Mouse (Mus musculus): ENCODE measurements around the gene Krt12. TPM values are rescaled to one million over a fixed set of nuclear protein-coding genes. Genes with fewer than 3 reads are reported as not detected.

Krt12 gene
- not detected in 2 replicates for polyA plus RNA-seq (2014; fragmentation: Nextera tagmentation; extraction: Ambion mirVana)

GRCm38 (mm10) chr11:99422159-99422558 is at the start of gene Krt12:
Gene Krt12 (minus strand): TSS chr11:99422259.
- WGBS = 69% methylated on average over 10 of the region's 10 CpGs
- TF ChIP-seq CTCF (IDR thresholded peaks at IDR 0.05; ENCODE audit: low read depth) = no peak
- no peak for ATAC-seq (ENCODE audit: insufficient read depth)

GRCm38 (mm10) chr11:99469228-99469627 is 47.2 kb upstream of the Krt12 start:
- Histone ChIP-seq H3K4me1 (ENCODE audit: insufficient read depth) (peaks cover 10% of the 10 kb centered on the region; the same call in 1 of the 2 replicates), H3K36me3 (ENCODE audit: insufficient read depth) (no peaks in the 10 kb centered on the region), H3K9me3 (ENCODE audit: low read depth, low read length) (no peaks in the 10 kb centered on the region), H3K27ac (ENCODE audit: low read depth) (peak overlapping the region; percentile 54), H3K9ac (no peak overlapping the region), H3K27me3 (ENCODE audit: insufficient read depth, low read length) (no peaks in the 10 kb centered on the region), H3K4me2 (no peak overlapping the region), H3K4me3 (ENCODE audit: low read depth, low read length) (no peak overlapping the region)
- WGBS = 26% methylated on average over 4 of the region's 4 CpGs
- DNase-seq (no peak), ATAC-seq (ENCODE audit: insufficient read depth) (no peak)
- TF ChIP-seq CTCF (IDR thresholded peaks at IDR 0.05; ENCODE audit: low read depth) = no peak

More at GRCm38 (mm10) chr11:99422159-99422558, at the start of gene Krt12:
- no peak within 1 kb of the TSS for H3K27ac ChIP-seq (ENCODE audit: low read depth)
- H3K4me2 ChIP-seq = no peak within 1 kb of the TSS
- H3K4me3 ChIP-seq (ENCODE audit: low read depth, low read length) = no peak within 1 kb of the TSS
- no peaks in the 10 kb centered on the region for H3K4me1 ChIP-seq (ENCODE audit: insufficient read depth)
- no peaks in the 10 kb centered on the region for H3K9me3 ChIP-seq (ENCODE audit: low read depth, low read length)
- no peaks in the 10 kb centered on the region for H3K36me3 ChIP-seq (ENCODE audit: insufficient read depth)
- DNase-seq = no peak
- no peaks in the 10 kb centered on the region for H3K27me3 ChIP-seq (ENCODE audit: insufficient read depth, low read length)
- H3K9ac ChIP-seq = no peak within 1 kb of the TSS

- Histone ChIP-seq H3K4me3 (ENCODE audit: low read depth, low read length) (no peak overlapping the region), H3K4me2 (no peak overlapping the region), H3K36me3 (ENCODE audit: insufficient read depth) (no peaks in the 10 kb centered on the region), H3K27me3 (ENCODE audit: insufficient read depth, low read length) (no peaks in the 10 kb centered on the region), H3K4me1 (ENCODE audit: insufficient read depth) (peaks cover 10% of the 10 kb centered on the region; the same call in 1 of the 2 replicates), H3K27ac (ENCODE audit: low read depth) (peak overlapping the region; percentile 54), H3K9me3 (ENCODE audit: low read depth, low read length) (no peaks in the 10 kb centered on the region), H3K9ac (no peak overlapping the region)
- DNase-seq = peak; percentile 36
- WGBS = 55% methylated on average over 11 of the region's 11 CpGs
- no peak for TF ChIP-seq CTCF (IDR thresholded peaks at IDR 0.05; ENCODE audit: low read depth)
- 0 out of 2 replicates have a peak, but pooled peaks have one; percentile 32 for ATAC-seq (ENCODE audit: insufficient read depth)
Measured at GRCm38 (mm10) chr11:99468566-99468965, 46.5 kb upstream of the Krt12 start.

- no peaks in the 10 kb centered on the region for H3K9me3 ChIP-seq (ENCODE audit: low read depth, low read length)
- H3K27ac ChIP-seq (ENCODE audit: low read depth) = peak overlapping the region; percentile 70
- ATAC-seq (ENCODE audit: insufficient read depth) (no peak), DNase-seq (peak; percentile 56)
- no peak overlapping the region for H3K9ac ChIP-seq
- H3K36me3 ChIP-seq (ENCODE audit: insufficient read depth) = no peaks in the 10 kb centered on the region
- no peak overlapping the region for H3K4me3 ChIP-seq (ENCODE audit: low read depth, low read length)
- no peak for TF ChIP-seq CTCF (IDR thresholded peaks at IDR 0.05; ENCODE audit: low read depth)
- H3K27me3 ChIP-seq (ENCODE audit: insufficient read depth, low read length) = no peaks in the 10 kb centered on the region
- no peak overlapping the region for H3K4me2 ChIP-seq
- WGBS = 3% methylated on average over 7 of the region's 7 CpGs
- H3K4me1 ChIP-seq (ENCODE audit: insufficient read depth) = peaks cover 10% of the 10 kb centered on the region; the same call in 1 of the 2 replicates
Measured at GRCm38 (mm10) chr11:99466316-99466715, 44.3 kb upstream of the Krt12 start.

- no peak overlapping the region for H3K4me2 ChIP-seq
- ATAC-seq (ENCODE audit: insufficient read depth) (0 out of 2 replicates have a peak, but pooled peaks have one; percentile 10), DNase-seq (peak; percentile 92)
- WGBS = 3% methylated on average over 5 of the region's 5 CpGs
- H3K4me1 ChIP-seq (ENCODE audit: insufficient read depth) = peaks cover 10% of the 10 kb centered on the region; the same call in 1 of the 2 replicates
- H3K36me3 ChIP-seq (ENCODE audit: insufficient read depth) = no peaks in the 10 kb centered on the region
- no peak overlapping the region for H3K4me3 ChIP-seq (ENCODE audit: low read depth, low read length)
- H3K9ac ChIP-seq = no peak overlapping the region
- H3K27ac ChIP-seq (ENCODE audit: low read depth) = no peak overlapping the region
- peak; percentile 83 for TF ChIP-seq CTCF (IDR thresholded peaks at IDR 0.05; ENCODE audit: low read depth)
- H3K9me3 ChIP-seq (ENCODE audit: low read depth, low read length) = no peaks in the 10 kb centered on the region
- no peaks in the 10 kb centered on the region for H3K27me3 ChIP-seq (ENCODE audit: insufficient read depth, low read length)
Measured at GRCm38 (mm10) chr11:99464836-99465235, 42.8 kb upstream of the Krt12 start.

GRCm38 (mm10) chr11:99463155-99463554 is 41.1 kb upstream of the Krt12 start:
- peak; percentile 93 for TF ChIP-seq CTCF (IDR thresholded peaks at IDR 0.05; ENCODE audit: low read depth)
- Histone ChIP-seq H3K4me2 (no peak overlapping the region), H3K9ac (no peak overlapping the region), H3K27ac (ENCODE audit: low read depth) (no peak overlapping the region), H3K4me1 (ENCODE audit: insufficient read depth) (peaks cover 10% of the 10 kb centered on the region; the same call in 1 of the 2 replicates), H3K9me3 (ENCODE audit: low read depth, low read length) (no peaks in the 10 kb centered on the region), H3K36me3 (ENCODE audit: insufficient read depth) (no peaks in the 10 kb centered on the region), H3K4me3 (ENCODE audit: low read depth, low read length) (no peak overlapping the region), H3K27me3 (ENCODE audit: insufficient read depth, low read length) (no peaks in the 10 kb centered on the region)
- no peak for ATAC-seq (ENCODE audit: insufficient read depth)
- 12% methylated on average over 8 of the region's 8 CpGs for WGBS
- peak; percentile 90 for DNase-seq

GRCm38 (mm10) chr11:99461736-99462135 is 39.7 kb upstream of the Krt12 start:
- 60% methylated on average over 7 of the region's 7 CpGs for WGBS
- Histone ChIP-seq H3K27ac (ENCODE audit: low read depth) (no peak overlapping the region), H3K9me3 (ENCODE audit: low read depth, low read length) (no peaks in the 10 kb centered on the region), H3K4me2 (no peak overlapping the region), H3K4me1 (ENCODE audit: insufficient read depth) (peaks cover 8% of the 10 kb centered on the region; the same call in 1 of the 2 replicates), H3K27me3 (ENCODE audit: insufficient read depth, low read length) (no peaks in the 10 kb centered on the region), H3K4me3 (ENCODE audit: low read depth, low read length) (no peak overlapping the region), H3K36me3 (ENCODE audit: insufficient read depth) (no peaks in the 10 kb centered on the region), H3K9ac (no peak overlapping the region)
- ATAC-seq (ENCODE audit: insufficient read depth) (no peak), DNase-seq (no peak)
- no peak for TF ChIP-seq CTCF (IDR thresholded peaks at IDR 0.05; ENCODE audit: low read depth)

Measured in lung, embryonic 14.5 days (tissue).